Mouse (Mus musculus) liver, embryonic 14.5 days (tissue): ENCODE results near the gene Zfp146. TPM values are rescaled to one million over a fixed set of nuclear protein-coding genes. Genes with fewer than 3 reads are reported as not detected.
"Not testable (repeated sequence)": the region's sequence is repeated elsewhere in the genome, so short reads cannot be mapped to it uniquely, and the experiment has no call there.

Experiments
- ATAC-seq: fragments of 200-750 bp; cut with Nextera tagmentation; 2 replicates; pipeline ENCODE4 v1.8.0; 2017; ENCODE audit warnings: moderate number of reproducible peaks, mild to moderate bottlenecking, moderate library complexity; ENCODE audit not compliant: insufficient read depth
- DNase-seq, 3 experiments: peaks; one replicate each; pipeline ENCODE4 v3.0.0-alpha.2; 2012 to 2013; ENCODE audit warnings: low read depth in 3 of 3, low spot score in 3 of 3
- H3K27ac ChIP-seq: fragments of 300-500 bp; sonication (generic); 2 replicates; pipeline ENCODE4 v1.5.1; 2014; ENCODE audit warnings: moderate library complexity, mild to moderate bottlenecking, control low read depth, inconsistent platforms
- H3K27me3 ChIP-seq: fragments of 300-500 bp; sonication (generic); 2 replicates; pipeline ENCODE4 v1.6.1; 2014; ENCODE audit warnings: mild to moderate bottlenecking, low read length, moderate library complexity; ENCODE audit not compliant: control insufficient read depth, insufficient read depth
- H3K36me3 ChIP-seq: fragments of 300-500 bp; sonication (generic); replicated peaks from 2 replicates; pipeline ENCODE4 v1.6.1; 2014; ENCODE audit warnings: low read depth; ENCODE audit not compliant: control insufficient read depth, insufficient read depth
- H3K4me1 ChIP-seq, 2 experiments: fragments of 200-500 bp in 1 of 2; fragments of 300-500 bp in 1 of 2; sonication (generic) in 1 of 2; replicated peaks; 2 replicates each; pipeline ENCODE4 v1.6.1; 2012 to 2014; ENCODE audit warnings: antibody characterized with exemption in 1 of 2, inconsistent platforms in 1 of 2, low read length in 1 of 2; ENCODE audit not compliant: control insufficient read depth in 2 of 2, insufficient read depth in 2 of 2
- H3K4me2 ChIP-seq: fragments of 300-500 bp; sonication (generic); 2 replicates; pipeline ENCODE4 v1.6.1; 2014; ENCODE audit warnings: low read depth, mild to moderate bottlenecking, control low read depth, moderate library complexity
- H3K4me3 ChIP-seq, 2 experiments: fragments of 200-500 bp in 1 of 2; fragments of 300-500 bp in 1 of 2; sonication (generic) in 1 of 2; 2 replicates each; pipeline ENCODE4 v1.5.1; 2012 to 2014; ENCODE audit warnings: low read depth in 2 of 2, low read length in 2 of 2, mild to moderate bottlenecking in 2 of 2, control low read depth in 1 of 2, inconsistent platforms in 1 of 2, moderate library complexity in 1 of 2; ENCODE audit not compliant: insufficient read depth in 1 of 2
- H3K9ac ChIP-seq: fragments of 300-500 bp; sonication (generic); replicated peaks from 2 replicates; pipeline ENCODE4 v1.6.1; 2014; ENCODE audit warnings: mild to moderate bottlenecking, control low read depth, moderate library complexity
- H3K9me3 ChIP-seq: fragments of 300-500 bp; sonication (generic); 2 replicates; pipeline ENCODE4 v1.6.1; 2016; ENCODE audit warnings: low read length, mixed read lengths; ENCODE audit not compliant: control insufficient read depth
- CTCF ChIP-seq: IDR thresholded peaks from 2 replicates; pipeline ENCODE4 v1.5.1; 2016; ENCODE audit warnings: antibody characterized with exemption, low read depth, control low read depth
- EP300 ChIP-seq: IDR thresholded peaks from 2 replicates; pipeline ENCODE4 v1.6.1; 2016; ENCODE audit warnings: antibody characterized with exemption, low read depth
- WGBS: fragments of 180-500 bp; shearing (Covaris S2); extraction: QIAGEN DNeasy Blood & Tissue Kit; methylation state at CpG from one replicate; pipeline ENCODE4 v1.1.7; 2014; ENCODE audit not compliant: insufficient replicate concordance; 5-methylcytosine and 5-hydroxymethylcytosine counted together
- polyA plus RNA-seq, 2 experiments: library from polyadenylated mRNA; depleted of rRNA in 1 of 2; stranded (reverse) in 1 of 2; unstranded in 1 of 2; fragments of >200 nt; fragmentation: Nextera tagmentation in 1 of 2; extraction: Ambion mirVana in 1 of 2; gene quantifications; 2 replicates each; pipeline versions ENCODE4 v1.2.1 to v1.2.3; 2012 to 2014

The Zfp146 gene
- polyA plus RNA-seq, 2 experiments: 4.4 to 20.8 TPM

GRCm38 (mm10) chr7:30192088-30192487 is 22.5 kb upstream of the Zfp146 start:
- H3K27me3 ChIP-seq: no peaks in the 10 kb centered on the region
- H3K9ac ChIP-seq: no peak overlapping the region
- ATAC-seq (no peak), DNase-seq (no peak)
- peaks cover 9 to 15% of the 10 kb centered on the region in 2 experiments for H3K4me1 ChIP-seq
- TF ChIP-seq CTCF: no peak
- no peak for TF ChIP-seq EP300
- 83% methylated on average over 12 of the region's 12 CpGs for WGBS
- H3K4me2 ChIP-seq: no peak overlapping the region
- peaks cover 35% of the 10 kb centered on the region for H3K36me3 ChIP-seq
- H3K9me3 ChIP-seq: no peaks in the 10 kb centered on the region
- no peak overlapping the region for H3K4me3 ChIP-seq
- H3K27ac ChIP-seq: no peak overlapping the region

- Histone ChIP-seq H3K9ac (no peak overlapping the region), H3K9me3 (no peaks in the 10 kb centered on the region), H3K4me2 (no peak overlapping the region), H3K36me3 (peaks cover 42% of the 10 kb centered on the region), H3K27ac (no peak overlapping the region), H3K4me1 (peaks cover 6 to 10% of the 10 kb centered on the region in 2 experiments), H3K4me3 (no peak overlapping the region), H3K27me3 (no peaks in the 10 kb centered on the region)
- no peak for DNase-seq
- WGBS: 74% methylated on average over 4 of the region's 4 CpGs
- ATAC-seq: no peak
- TF ChIP-seq CTCF (no peak), EP300 (no peak)
Measured at GRCm38 (mm10) chr7:30189116-30189491, 19.6 kb upstream of the Zfp146 start.

DNA sequence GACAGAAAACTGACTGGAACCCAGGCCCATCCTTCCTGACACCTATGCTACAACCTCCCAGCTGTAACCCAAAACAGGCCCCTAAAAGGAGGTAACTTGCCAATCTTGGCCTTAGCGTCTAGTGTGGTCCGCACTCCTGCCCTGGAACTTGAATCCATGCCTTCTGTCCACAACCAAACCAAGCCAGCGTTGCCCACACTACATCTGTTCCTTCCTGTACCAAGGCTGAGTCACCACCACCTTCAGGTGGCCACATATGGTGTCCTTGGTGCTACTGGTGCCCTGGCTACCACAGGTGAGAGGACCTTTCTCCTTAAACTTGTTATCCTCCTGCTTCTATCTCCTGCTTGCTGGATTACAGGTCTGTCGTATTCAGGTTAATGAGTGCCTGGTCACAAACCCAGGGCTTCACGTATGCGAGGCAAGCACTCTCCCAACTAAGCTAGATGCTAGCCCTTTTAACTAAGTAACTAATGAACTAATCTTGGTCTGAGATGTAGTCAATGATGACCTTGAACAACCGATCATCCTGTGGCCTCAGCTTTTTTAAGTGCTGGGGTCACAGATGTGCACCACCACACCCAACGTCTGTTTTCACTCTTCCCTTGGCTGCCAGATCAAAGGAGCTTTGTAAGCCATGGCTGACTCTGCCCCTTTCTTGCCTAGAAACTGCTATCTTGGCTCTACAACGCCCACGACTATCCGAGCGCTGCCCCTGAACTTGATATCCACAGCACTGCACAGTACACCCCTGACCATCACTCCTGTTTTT is 19.0 kb upstream of the Zfp146 start:
- no peak for TF ChIP-seq EP300
- TF ChIP-seq CTCF: no peak
- Histone ChIP-seq H3K4me1 (peaks cover 5 to 12% of the 10 kb centered on the region in 2 experiments), H3K27ac (no peak overlapping the region), H3K27me3 (no peaks in the 10 kb centered on the region), H3K4me2 (no peak overlapping the region), H3K9ac (no peak overlapping the region), H3K4me3 (no peak overlapping the region), H3K9me3 (no peaks in the 10 kb centered on the region), H3K36me3 (peaks cover 42% of the 10 kb centered on the region)
- DNase-seq (no peak), ATAC-seq (no peak)
- 77% methylated on average over 12 of the region's 12 CpGs for WGBS

GRCm38 (mm10) chr7:30184641-30185348 is 15.2 kb upstream of the Zfp146 start:
- ATAC-seq (no peak), DNase-seq (no peak)
- Histone ChIP-seq H3K36me3 (peaks cover 24% of the 10 kb centered on the region), H3K4me1 (peaks cover 0 to 9% of the 10 kb centered on the region in 2 experiments; a peak in 2 of 4 replicates), H3K27ac (no peak overlapping the region), H3K9ac (no peak overlapping the region), H3K4me3 (no peak overlapping the region), H3K4me2 (no peak overlapping the region), H3K9me3 (no peaks in the 10 kb centered on the region), H3K27me3 (no peaks in the 10 kb centered on the region)
- TF ChIP-seq CTCF: no peak
- TF ChIP-seq EP300: no peak
- 68% methylated on average over 13 of the region's 13 CpGs for WGBS

GRCm38 (mm10) chr7:30183879-30184289 is 14.3 kb upstream of the Zfp146 start, which contains the start of gene Cox7a1:
Cox7a1 (plus strand) TSS chr7:30184144.
- H3K4me3 ChIP-seq: peak within 1 kb of the TSS; percentile 25 to 45
- TF ChIP-seq EP300 (no peak), CTCF (no peak)
- peak; percentile 88 for ATAC-seq
- no peak within 1 kb of the TSS for H3K27ac ChIP-seq
- peak; percentile 82 to 92 (median 87) for DNase-seq
- peaks cover 23% of the 10 kb centered on the region for H3K36me3 ChIP-seq
- H3K9me3 ChIP-seq: no peaks in the 10 kb centered on the region
- WGBS: under 1% methylated on average over 11 of the region's 11 CpGs
- H3K4me2 ChIP-seq: peak within 1 kb of the TSS; percentile 64
- peak within 1 kb of the TSS; percentile 34; the same call in 1 of the 2 replicates for H3K9ac ChIP-seq
- H3K27me3 ChIP-seq: no peaks in the 10 kb centered on the region
- peaks cover 0 to 9% of the 10 kb centered on the region in 2 experiments; a peak in 2 of 4 replicates for H3K4me1 ChIP-seq

DNA sequence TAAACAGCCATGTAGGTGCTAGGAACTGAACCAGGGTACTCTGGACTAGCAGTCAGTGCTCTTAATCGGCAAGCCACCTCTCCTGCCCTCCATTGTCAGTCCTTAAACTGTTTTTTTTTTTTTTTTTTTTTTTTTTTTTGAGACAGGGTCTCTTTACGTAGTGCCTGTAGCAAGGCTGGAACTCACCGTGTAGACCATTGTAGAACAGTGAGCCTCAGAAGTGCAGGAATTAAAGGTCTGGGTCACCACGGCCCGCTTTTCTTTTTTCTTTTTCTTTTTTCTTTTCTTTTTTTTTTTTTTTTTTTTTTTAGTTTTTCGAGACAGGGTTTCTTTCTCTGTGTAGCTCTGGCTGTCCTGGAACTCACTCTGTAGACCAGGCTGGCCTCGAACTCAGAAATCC is 13.6 kb upstream of the Zfp146 start:
- H3K4me2 ChIP-seq: peak overlapping the region; percentile 64
- H3K9me3 ChIP-seq, DNase-seq, H3K4me3 ChIP-seq, H3K27me3 ChIP-seq, H3K4me1 ChIP-seq, ATAC-seq, H3K9ac ChIP-seq, H3K27ac ChIP-seq: not testable (repeated sequence)
- 64% methylated on average over 6 of the region's 7 CpGs for WGBS
- H3K36me3 ChIP-seq: peaks cover 17% of the 10 kb centered on the region

DNA sequence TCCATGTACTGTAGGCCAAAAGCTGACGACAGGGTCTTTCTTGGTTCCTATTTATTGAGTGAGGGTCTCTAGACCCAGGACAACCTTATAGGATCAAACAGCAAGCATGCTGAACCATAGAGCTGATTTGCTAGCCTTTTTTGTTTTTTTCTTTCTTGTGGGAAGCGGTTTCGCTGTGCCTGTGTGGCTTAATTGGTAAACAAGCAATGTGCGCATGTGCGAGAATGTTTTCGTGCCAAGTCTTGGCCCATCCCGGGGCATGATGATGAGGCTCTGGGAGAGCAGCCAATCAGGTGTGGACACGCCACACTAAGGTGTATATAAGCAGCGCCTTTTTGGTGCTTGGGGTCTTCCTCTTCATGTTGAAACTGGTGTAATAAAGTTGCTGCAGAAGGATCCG is 12.4 kb upstream of the Zfp146 start:
- H3K36me3 ChIP-seq, H3K4me2 ChIP-seq, H3K27ac ChIP-seq, ATAC-seq, H3K4me3 ChIP-seq, H3K9ac ChIP-seq, H3K27me3 ChIP-seq, H3K4me1 ChIP-seq, DNase-seq, H3K9me3 ChIP-seq: not testable (repeated sequence)
- 79% methylated on average over 9 of the region's 10 CpGs for WGBS
